Mouse (Mus musculus): ENCODE measurements at regions not wholly inside any gene's neighbourhood (a gene's known extent, or its start where the extent isn't known, plus 50 kb on each side); places are given as distances from the start of the nearest gene placed in this dataset.
"Not testable (repeated sequence)": the region's sequence is repeated elsewhere in the genome, so short reads cannot be mapped to it uniquely, and the experiment has no call there.

DNA sequence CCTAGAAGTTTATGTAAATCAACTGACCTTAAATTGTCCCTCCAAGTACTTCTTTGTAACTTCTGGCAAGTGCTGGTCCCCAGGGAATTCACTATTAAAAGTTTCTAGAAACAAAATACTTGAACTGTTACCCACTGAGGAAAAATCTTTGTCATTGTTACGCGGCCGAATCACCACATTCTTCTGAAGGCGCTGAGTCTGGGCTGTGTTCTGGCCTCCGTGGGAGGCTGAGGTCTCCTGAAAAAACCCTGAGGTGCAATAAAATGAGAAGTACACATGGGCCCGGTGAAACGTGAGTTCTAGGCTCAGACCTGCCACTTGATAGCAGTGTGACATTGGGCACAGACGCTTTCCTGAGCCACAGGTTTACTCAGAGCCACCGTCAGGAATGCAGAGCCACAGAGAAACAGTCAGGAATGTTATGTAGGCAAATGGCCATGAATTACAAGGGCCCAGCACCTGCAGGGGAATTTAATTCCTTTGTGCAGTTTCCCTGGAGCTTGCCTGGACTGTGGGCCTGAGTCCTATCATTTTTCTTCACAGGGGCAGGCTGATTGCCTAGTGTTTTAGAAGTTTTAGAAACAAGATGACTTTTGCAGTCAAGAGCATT, 171.1 kb upstream of the Arglu1 start:
- Histone ChIP-seq H3K36me3 (no peaks in the 10 kb centered on the region), H3K27ac (no peak overlapping the region), H3K9ac (replicated peaks) (no peak overlapping the region), H3K9me3 (no peaks in the 10 kb centered on the region), H3K4me1 (replicated peaks) (peaks cover 9% of the 10 kb centered on the region; the same call in 1 of the 2 replicates), H3K4me2 (no peak overlapping the region), H3K4me3 (replicated peaks) (no peak overlapping the region), H3K27me3 (no peaks in the 10 kb centered on the region)
- no peak for ATAC-seq (ENCODE audit: insufficient number of reproducible peaks, insufficient read depth, low FRiP score, low TSS enrichment, low read depth)
- 51% methylated on average over 9 of the region's 9 CpGs for WGBS

DNA sequence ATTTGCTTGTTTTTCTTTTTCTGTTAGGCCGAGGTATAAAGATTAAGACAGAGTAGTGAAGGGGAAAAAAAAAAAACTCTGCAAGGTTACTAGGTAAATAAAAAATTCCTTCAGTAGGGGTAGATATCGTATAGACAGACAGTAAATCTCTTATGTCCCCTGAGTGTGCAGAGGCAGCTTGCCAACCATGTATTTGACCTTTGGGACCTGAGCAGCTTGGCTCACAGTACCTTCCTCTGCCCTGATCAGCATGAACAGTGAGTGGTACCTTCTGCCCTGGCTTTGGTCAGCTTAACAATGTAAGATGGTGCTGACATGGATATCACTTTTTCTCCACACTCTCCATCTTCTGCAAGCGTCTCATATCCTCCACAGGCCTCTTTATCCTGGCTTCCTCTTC, 168.3 kb upstream of the Arglu1 start:
- no peaks in the 10 kb centered on the region for H3K9me3 ChIP-seq
- H3K36me3 ChIP-seq: no peaks in the 10 kb centered on the region
- no peaks in the 10 kb centered on the region for H3K27me3 ChIP-seq
- no peak overlapping the region for H3K4me3 ChIP-seq (replicated peaks)
- no peak overlapping the region for H3K27ac ChIP-seq
- ATAC-seq (ENCODE audit: insufficient number of reproducible peaks, insufficient read depth, low FRiP score, low TSS enrichment, low read depth): no peak
- no peak overlapping the region for H3K4me2 ChIP-seq
- no peak overlapping the region for H3K9ac ChIP-seq (replicated peaks)
- 36% methylated on average over 3 of the region's 3 CpGs for WGBS
- peaks cover 9% of the 10 kb centered on the region; the same call in 1 of the 2 replicates for H3K4me1 ChIP-seq (replicated peaks)

GRCm38 (mm10) chr8:8852656-8853366, 162.5 kb upstream of the Arglu1 start:
- Histone ChIP-seq H3K4me2 (no peak overlapping the region), H3K27me3 (peaks cover 24% of the 10 kb centered on the region; the same call in 1 of the 2 replicates), H3K4me1 (replicated peaks) (no peaks in the 10 kb centered on the region), H3K36me3 (no peaks in the 10 kb centered on the region), H3K9ac (replicated peaks) (no peak overlapping the region), H3K4me3 (replicated peaks) (no peak overlapping the region), H3K9me3 (no peaks in the 10 kb centered on the region), H3K27ac (no peak overlapping the region)
- 25% methylated on average over 7 of the region's 7 CpGs for WGBS
- ATAC-seq (ENCODE audit: insufficient number of reproducible peaks, insufficient read depth, low FRiP score, low TSS enrichment, low read depth): no peak

DNA sequence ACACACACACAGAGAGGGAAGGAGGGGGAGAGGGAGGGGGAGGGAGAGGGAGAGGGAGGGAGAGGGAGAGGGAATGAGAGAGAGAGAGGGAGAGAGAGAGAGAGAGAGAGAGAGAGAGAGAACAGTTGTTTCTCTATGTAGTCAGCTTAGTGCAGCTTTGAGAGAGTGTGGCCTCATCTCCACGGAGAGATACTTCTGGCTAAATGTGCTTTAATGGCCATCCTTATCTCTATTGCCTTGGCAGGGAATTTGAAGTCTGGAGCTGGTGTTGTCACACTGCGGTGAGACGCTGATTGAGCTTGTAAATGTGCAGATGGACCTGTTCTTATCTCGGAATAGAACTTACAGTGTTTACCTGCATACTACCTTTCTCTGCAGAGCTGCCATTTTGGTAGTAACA, 160.9 kb upstream of the Arglu1 start:
- ATAC-seq (ENCODE audit: insufficient number of reproducible peaks, insufficient read depth, low FRiP score, low TSS enrichment, low read depth): no peak
- peaks cover 24% of the 10 kb centered on the region; the same call in 1 of the 2 replicates for H3K27me3 ChIP-seq
- 33% methylated on average over 4 of the region's 4 CpGs for WGBS
- no peak overlapping the region for H3K27ac ChIP-seq
- H3K4me2 ChIP-seq: no peak overlapping the region
- no peaks in the 10 kb centered on the region for H3K4me1 ChIP-seq (replicated peaks)
- no peak overlapping the region for H3K4me3 ChIP-seq (replicated peaks)
- H3K9ac ChIP-seq (replicated peaks): no peak overlapping the region
- no peaks in the 10 kb centered on the region for H3K36me3 ChIP-seq
- no peaks in the 10 kb centered on the region for H3K9me3 ChIP-seq

DNA sequence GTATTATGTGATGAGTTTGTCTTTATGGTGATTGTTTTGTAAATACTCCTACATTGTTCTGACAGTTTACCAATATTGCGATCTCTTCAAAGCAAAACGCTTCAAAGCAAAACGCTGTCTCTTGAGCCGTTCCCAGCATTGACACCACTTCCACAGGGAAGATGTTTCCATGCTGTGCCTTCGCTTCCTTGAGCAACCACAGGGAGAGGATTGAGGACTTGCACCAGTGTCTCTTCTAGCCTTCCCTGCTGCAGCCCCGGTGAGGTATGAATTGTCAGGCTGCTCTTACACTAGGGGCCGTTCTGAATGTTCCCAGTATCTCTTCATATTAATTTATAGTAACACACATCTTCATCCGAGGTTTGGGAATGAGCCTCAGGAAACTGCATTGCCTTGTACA, 160.4 kb upstream of the Arglu1 start:
- Histone ChIP-seq H3K4me2 (no peak overlapping the region), H3K4me3 (replicated peaks) (no peak overlapping the region), H3K36me3 (no peaks in the 10 kb centered on the region), H3K9ac (replicated peaks) (no peak overlapping the region), H3K9me3 (no peaks in the 10 kb centered on the region), H3K27me3 (peaks cover 24% of the 10 kb centered on the region; the same call in 1 of the 2 replicates), H3K27ac (no peak overlapping the region), H3K4me1 (replicated peaks) (no peaks in the 10 kb centered on the region)
- ATAC-seq (ENCODE audit: insufficient number of reproducible peaks, insufficient read depth, low FRiP score, low TSS enrichment, low read depth): no peak
- 33% methylated on average over 8 of the region's 8 CpGs for WGBS

- Histone ChIP-seq H3K9me3 (no peaks in the 10 kb centered on the region), H3K4me2 (no peak overlapping the region)
- 68% methylated on average over 10 of the region's 10 CpGs for WGBS
These were observed 157.3 kb upstream of the Arglu1 start for GRCm38 (mm10) chr8:8847579-8847978.

GRCm38 (mm10) chr8:8842326-8842725, 152.0 kb upstream of the Arglu1 start:
- no peak overlapping the region for H3K27ac ChIP-seq
- 13% methylated on average over 2 of the region's 2 CpGs for WGBS
- H3K27me3 ChIP-seq: no peaks in the 10 kb centered on the region

More at GRCm38 (mm10) chr8:8847579-8847978, 157.3 kb upstream of the Arglu1 start:
- Histone ChIP-seq H3K9ac (replicated peaks) (no peak overlapping the region), H3K27me3 (peaks cover 24% of the 10 kb centered on the region; the same call in 1 of the 2 replicates), H3K4me3 (replicated peaks) (no peak overlapping the region), H3K27ac (no peak overlapping the region), H3K36me3 (no peaks in the 10 kb centered on the region), H3K4me1 (replicated peaks) (no peaks in the 10 kb centered on the region)
- no peak for ATAC-seq (ENCODE audit: insufficient number of reproducible peaks, insufficient read depth, low FRiP score, low TSS enrichment, low read depth)

GRCm38 (mm10) chr8:8836166-8836565, 145.8 kb upstream of the Arglu1 start:
- not testable (repeated sequence) for H3K9ac ChIP-seq (replicated peaks); H3K9me3 ChIP-seq; H3K27ac ChIP-seq; H3K27me3 ChIP-seq; H3K4me3 ChIP-seq (replicated peaks); H3K4me1 ChIP-seq (replicated peaks); ATAC-seq (ENCODE audit: insufficient number of reproducible peaks, insufficient read depth, low FRiP score, low TSS enrichment, low read depth); H3K4me2 ChIP-seq; H3K36me3 ChIP-seq
- 79% methylated on average over 11 of the region's 11 CpGs for WGBS

More at GRCm38 (mm10) chr8:8842326-8842725, 152.0 kb upstream of the Arglu1 start:
- no peaks in the 10 kb centered on the region for H3K36me3 ChIP-seq
- no peak overlapping the region for H3K4me2 ChIP-seq
- H3K9me3 ChIP-seq: no peaks in the 10 kb centered on the region
- no peak overlapping the region for H3K9ac ChIP-seq (replicated peaks)
- H3K4me3 ChIP-seq (replicated peaks): no peak overlapping the region
- no peak for ATAC-seq (ENCODE audit: insufficient number of reproducible peaks, insufficient read depth, low FRiP score, low TSS enrichment, low read depth)
- H3K4me1 ChIP-seq (replicated peaks): peaks cover 8% of the 10 kb centered on the region

- no peaks in the 10 kb centered on the region for H3K9me3 ChIP-seq
- H3K27ac ChIP-seq: no peak overlapping the region
- ATAC-seq (ENCODE audit: insufficient number of reproducible peaks, insufficient read depth, low FRiP score, low TSS enrichment, low read depth): no peak
- H3K27me3 ChIP-seq: no peaks in the 10 kb centered on the region
- no peak overlapping the region for H3K9ac ChIP-seq (replicated peaks)
- no peak overlapping the region for H3K4me3 ChIP-seq (replicated peaks)
- WGBS: 83% methylated on average over 6 of the region's 6 CpGs
- H3K36me3 ChIP-seq: no peaks in the 10 kb centered on the region
- peaks cover 8% of the 10 kb centered on the region; the same call in 1 of the 2 replicates for H3K4me1 ChIP-seq (replicated peaks)
- H3K4me2 ChIP-seq: no peak overlapping the region
These were observed 141.0 kb upstream of the Arglu1 start for GRCm38 (mm10) chr8:8831306-8831705.

- no peak overlapping the region for H3K4me3 ChIP-seq (replicated peaks)
- H3K27ac ChIP-seq: no peak overlapping the region
- peaks cover 10% of the 10 kb centered on the region; the same call in 1 of the 2 replicates for H3K4me1 ChIP-seq (replicated peaks)
- H3K9ac ChIP-seq (replicated peaks): no peak overlapping the region
- ATAC-seq (ENCODE audit: insufficient number of reproducible peaks, insufficient read depth, low FRiP score, low TSS enrichment, low read depth): no peak
- no peaks in the 10 kb centered on the region for H3K36me3 ChIP-seq
- 39% methylated on average over 14 of the region's 14 CpGs for WGBS
- H3K4me2 ChIP-seq: no peak overlapping the region
- no peaks in the 10 kb centered on the region for H3K27me3 ChIP-seq
- H3K9me3 ChIP-seq: no peaks in the 10 kb centered on the region
These were observed 138.9 kb upstream of the Arglu1 start for GRCm38 (mm10) chr8:8829230-8829629.

DNA sequence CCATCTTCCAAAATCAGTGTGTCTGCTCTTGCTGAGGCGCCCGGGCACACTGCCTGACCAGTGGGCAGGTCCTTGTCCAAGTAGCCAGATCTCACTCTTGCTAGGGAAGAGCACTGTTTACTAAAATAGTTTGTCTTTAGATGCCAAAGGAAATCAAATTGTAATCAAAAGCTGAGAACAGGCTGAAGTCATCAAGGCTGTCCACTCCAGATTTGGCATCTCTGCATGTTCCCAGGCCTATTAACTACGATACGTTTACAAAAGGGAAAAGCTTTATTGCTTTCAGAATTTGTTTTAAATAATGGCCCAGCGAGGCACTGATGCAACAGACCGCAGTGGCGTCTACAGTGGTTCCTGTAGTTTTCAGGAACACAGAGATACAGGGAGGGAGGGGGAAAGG, 137.2 kb upstream of the Arglu1 start:
- Histone ChIP-seq H3K36me3 (no peaks in the 10 kb centered on the region), H3K27me3 (no peaks in the 10 kb centered on the region), H3K9ac (replicated peaks) (no peak overlapping the region), H3K9me3 (no peaks in the 10 kb centered on the region), H3K27ac (no peak overlapping the region), H3K4me2 (no peak overlapping the region), H3K4me1 (replicated peaks) (peaks cover 10% of the 10 kb centered on the region; the same call in 1 of the 2 replicates), H3K4me3 (replicated peaks) (no peak overlapping the region)
- no peak for ATAC-seq (ENCODE audit: insufficient number of reproducible peaks, insufficient read depth, low FRiP score, low TSS enrichment, low read depth)
- 69% methylated on average over 7 of the region's 7 CpGs for WGBS
